Mouse (Mus musculus) MEL-GATA-1-ER (cell line): Measurements from ENCODE around the gene Tgfbr3.
"Not testable (repeated sequence)": the region's sequence is repeated elsewhere in the genome, so short reads cannot be mapped to it uniquely, and the experiment has no call there.

Experiments used
- DNase-seq: peaks from one replicate; pipeline ENCODE4 v3.0.0-alpha.2; 2012; ENCODE audit warnings: low read depth; ENCODE audit errors: extremely low read depth

Gene Tgfbr3

GRCm38 (mm10) chr5:107282561-107283307 lies 6.7 kb downstream of the Tgfbr3 start:
- no peak for DNase-seq

GRCm38 (mm10) chr5:107279263-107279662 lies 10.2 kb downstream of the Tgfbr3 start:
- no peak for DNase-seq

- DNase-seq = no peak
Measured at GRCm38 (mm10) chr5:107276186-107276585, 13.2 kb downstream of the Tgfbr3 start.

GRCm38 (mm10) chr5:107272252-107273028 lies 17.0 kb downstream of the Tgfbr3 start:
- no peak for DNase-seq

- no peak for DNase-seq
Measured at GRCm38 (mm10) chr5:107269006-107269328, 20.5 kb downstream of the Tgfbr3 start.

GRCm38 (mm10) chr5:107268121-107269005 lies 21.1 kb downstream of the Tgfbr3 start:
- DNase-seq = no peak

- no peak for DNase-seq
Measured at GRCm38 (mm10) chr5:107266566-107266965, 22.9 kb downstream of the Tgfbr3 start.

- DNase-seq = no peak
Measured at GRCm38 (mm10) chr5:107264426-107265360, 24.7 kb downstream of the Tgfbr3 start.

- DNase-seq = no peak
Measured at GRCm38 (mm10) chr5:107263836-107264235, 25.6 kb downstream of the Tgfbr3 start.

- no peak for DNase-seq
Measured at GRCm38 (mm10) chr5:107261930-107262329, 27.5 kb downstream of the Tgfbr3 start.

GRCm38 (mm10) chr5:107260708-107261495 lies 28.5 kb downstream of the Tgfbr3 start:
- no peak for DNase-seq

- no peak for DNase-seq
Measured at GRCm38 (mm10) chr5:107259487-107260040, 29.9 kb downstream of the Tgfbr3 start.

GRCm38 (mm10) chr5:107253395-107253794 lies 36.0 kb downstream of the Tgfbr3 start:
- no peak for DNase-seq

GRCm38 (mm10) chr5:107252435-107252834 lies 37.0 kb downstream of the Tgfbr3 start:
- peak; percentile 90 for DNase-seq

GRCm38 (mm10) chr5:107251751-107252305 lies 37.6 kb downstream of the Tgfbr3 start:
- no peak for DNase-seq

- no peak for DNase-seq
Measured at GRCm38 (mm10) chr5:107250548-107251272, 38.7 kb downstream of the Tgfbr3 start.

GRCm38 (mm10) chr5:107248732-107249131 lies 40.7 kb downstream of the Tgfbr3 start:
- no peak for DNase-seq

- not testable (repeated sequence) for DNase-seq
Measured at GRCm38 (mm10) chr5:107248302-107248701, 41.1 kb downstream of the Tgfbr3 start.

GRCm38 (mm10) chr5:107247786-107248185 lies 41.6 kb downstream of the Tgfbr3 start:
- DNase-seq = no peak
